Mouse (Mus musculus): ENCODE results near the gene Erfe. TPM values are rescaled to one million over a fixed set of nuclear protein-coding genes. Genes with fewer than 3 reads are reported as not detected.

The Erfe gene
- polyA plus RNA-seq, 1 experiment from 2014 or later = 1.8 TPM

DNA sequence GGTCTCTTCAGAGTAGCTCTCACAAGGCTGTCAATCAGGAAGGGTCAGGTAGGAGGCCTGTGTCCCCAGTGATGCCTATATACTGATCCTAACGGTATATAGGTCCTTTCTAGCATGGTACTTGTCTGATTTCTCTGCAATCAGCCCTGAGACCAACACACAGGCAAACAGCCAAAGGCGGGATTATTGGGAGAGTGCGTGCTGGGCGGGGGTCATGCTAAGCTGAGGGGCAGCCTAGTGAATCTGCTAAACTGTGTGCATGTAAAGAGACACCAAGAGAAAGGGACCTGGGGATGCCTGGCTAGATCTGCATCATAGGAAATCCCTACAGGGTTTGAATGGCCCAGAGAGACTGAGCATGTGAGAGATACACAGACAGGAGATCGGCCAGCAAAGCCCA, 49.1 kb downstream of the Erfe start:
- H3K4me1 ChIP-seq = peaks cover 51% of the 10 kb centered on the region
- no peak for DNase-seq (ENCODE audit: low spot score)
- WGBS = 79% methylated on average over 5 of the region's 5 CpGs

GRCm38 (mm10) chr1:91417991-91418390, 51.8 kb downstream of the Erfe start:
- H3K27me3 ChIP-seq (replicated peaks; ENCODE audit: low read depth, poor library complexity, severe bottlenecking) = peaks cover 9% of the 10 kb centered on the region; the same call in 1 of the 2 replicates
- peaks cover 33% of the 10 kb centered on the region for H3K4me1 ChIP-seq
- no peak for DNase-seq (ENCODE audit: low spot score)
- H3K27ac ChIP-seq (replicated peaks) = no peak overlapping the region
- 85% methylated on average over 1 of the region's 1 CpGs for WGBS
- no peaks in the 10 kb centered on the region for H3K9me3 ChIP-seq
- H3K36me3 ChIP-seq (replicated peaks) = no peaks in the 10 kb centered on the region
- H3K4me3 ChIP-seq = no peak overlapping the region

More for the DNA sequence above, 49.1 kb downstream of the Erfe start:
- Histone ChIP-seq H3K4me3 (no peak overlapping the region), H3K27ac (replicated peaks) (peak overlapping the region; percentile 94), H3K9me3 (no peaks in the 10 kb centered on the region), H3K36me3 (replicated peaks) (peaks cover 16% of the 10 kb centered on the region), H3K27me3 (replicated peaks; ENCODE audit: low read depth, poor library complexity, severe bottlenecking) (peaks cover 23% of the 10 kb centered on the region)

DNA sequence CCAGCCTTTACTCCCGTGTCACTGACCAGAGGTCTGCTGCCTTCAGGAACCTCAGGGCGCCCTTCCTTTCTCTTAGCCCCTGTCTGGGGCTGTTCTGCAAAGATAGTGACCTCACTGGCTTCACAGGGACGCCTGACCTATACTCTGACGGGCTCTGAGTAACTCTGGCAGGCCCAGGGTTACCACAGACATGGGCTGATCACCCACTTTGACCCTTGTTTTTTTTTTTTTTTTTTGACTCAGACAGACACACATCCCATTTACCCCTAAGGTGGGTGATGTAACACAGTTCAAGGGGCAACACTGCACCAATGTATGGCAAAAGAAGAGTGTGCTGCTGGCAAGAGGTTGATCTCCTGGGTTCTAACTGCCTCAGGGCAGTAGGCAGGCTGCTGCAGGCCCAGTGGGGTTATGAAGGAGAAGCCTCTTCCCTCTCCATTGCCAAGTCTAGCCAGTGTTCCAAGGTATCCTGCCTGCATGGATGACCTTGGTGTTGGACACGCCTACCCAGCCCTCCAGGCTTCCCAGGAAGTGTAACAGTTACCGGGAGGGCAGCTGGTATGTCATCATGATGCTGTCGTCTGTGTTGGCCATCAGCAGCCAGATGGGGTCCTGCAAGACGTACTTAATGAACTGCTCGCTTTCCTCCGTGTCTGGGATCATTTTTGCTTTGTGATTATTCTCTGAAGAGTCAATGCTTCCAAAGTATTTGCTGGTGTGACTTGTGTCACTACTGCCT, 53.8 kb downstream of the Erfe start:
- peaks cover 21% of the 10 kb centered on the region for H3K4me1 ChIP-seq
- H3K27me3 ChIP-seq (replicated peaks; ENCODE audit: low read depth, poor library complexity, severe bottlenecking) = peaks cover 4% of the 10 kb centered on the region; the same call in 1 of the 2 replicates
- no peaks in the 10 kb centered on the region for H3K36me3 ChIP-seq (replicated peaks)
- no peak overlapping the region for H3K4me3 ChIP-seq
- DNase-seq (ENCODE audit: low spot score) = no peak
- no peak overlapping the region; the same call in 1 of the 2 replicates for H3K27ac ChIP-seq (replicated peaks)
- WGBS = 69% methylated on average over 10 of the region's 10 CpGs
- H3K9me3 ChIP-seq = no peaks in the 10 kb centered on the region

DNA sequence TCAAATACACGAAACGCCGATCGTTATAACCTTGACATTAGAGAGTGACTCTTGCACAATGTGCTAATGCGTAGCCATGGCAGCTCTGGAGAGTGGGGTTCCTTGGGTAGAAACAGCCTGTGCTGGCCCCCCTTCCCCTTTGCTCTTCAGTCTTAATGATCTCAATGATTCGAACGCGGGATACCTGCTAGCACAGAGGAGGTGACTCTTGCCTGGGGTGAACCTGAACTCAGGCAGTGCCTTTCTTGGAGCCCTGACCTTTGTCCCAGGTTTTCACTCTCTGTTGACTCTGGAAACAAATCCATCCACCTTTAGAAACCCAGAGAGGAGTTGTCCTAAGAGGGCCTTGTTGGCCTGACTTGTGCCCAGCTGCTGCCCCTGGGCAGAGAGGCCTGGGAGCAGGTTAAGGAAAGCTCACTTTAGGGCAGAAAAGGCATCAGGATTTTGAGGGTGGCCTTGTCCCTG, 54.4 kb downstream of the Erfe start:
- Histone ChIP-seq H3K4me3 (no peak overlapping the region), H3K27ac (replicated peaks) (no peak overlapping the region)
- 95% methylated on average over 8 of the region's 8 CpGs for WGBS

More for the DNA sequence above, 54.4 kb downstream of the Erfe start:
- H3K9me3 ChIP-seq = no peaks in the 10 kb centered on the region
- no peaks in the 10 kb centered on the region for H3K27me3 ChIP-seq (replicated peaks; ENCODE audit: low read depth, poor library complexity, severe bottlenecking)
- H3K36me3 ChIP-seq (replicated peaks) = no peaks in the 10 kb centered on the region
- DNase-seq (ENCODE audit: low spot score) = no peak
- peaks cover 17% of the 10 kb centered on the region for H3K4me1 ChIP-seq

Other genes with a start within 250 kb of the Erfe start
- gene Rbm44, start 221.3 kb upstream of the Erfe start, polyA plus RNA-seq (2016; fragmentation: Nextera tagmentation; extraction: Ambion mirVana) = 0.87 and 1.2 TPM in 2 replicates
- 0.47 and 0.61 TPM in 2 replicates for gene Ramp1, start 186.6 kb upstream of the Erfe start, polyA plus RNA-seq (2016; fragmentation: Nextera tagmentation; extraction: Ambion mirVana)
- 87.6 and 100 TPM in 2 replicates for gene Ube2f, start 116.1 kb upstream of the Erfe start, polyA plus RNA-seq (2016; fragmentation: Nextera tagmentation; extraction: Ambion mirVana)
- 16.0 and 16.5 TPM in 2 replicates for gene Scly, start 68.1 kb upstream of the Erfe start, polyA plus RNA-seq (2016; fragmentation: Nextera tagmentation; extraction: Ambion mirVana)
- gene Espnl, start 44.4 kb upstream of the Erfe start, polyA plus RNA-seq (2016; fragmentation: Nextera tagmentation; extraction: Ambion mirVana) = 0.05 and 0.09 TPM in 2 replicates
- gene Klhl30, start 15.4 kb upstream of the Erfe start, polyA plus RNA-seq (2016; fragmentation: Nextera tagmentation; extraction: Ambion mirVana) = 0.21 and 0.22 TPM in 2 replicates
- gene Ilkap, start 32.4 kb downstream of the Erfe start, polyA plus RNA-seq (2016; fragmentation: Nextera tagmentation; extraction: Ambion mirVana) = 175 and 177 TPM in 2 replicates
- gene Hes6, start 47.6 kb downstream of the Erfe start, polyA plus RNA-seq (2016; fragmentation: Nextera tagmentation; extraction: Ambion mirVana) = 136 and 144 TPM in 2 replicates
- gene Per2, start 92.9 kb downstream of the Erfe start, polyA plus RNA-seq (2016; fragmentation: Nextera tagmentation; extraction: Ambion mirVana) = 1.3 and 2.0 TPM in 2 replicates
- 12.4 and 14.1 TPM in 2 replicates for gene Traf3ip1, start 128.2 kb downstream of the Erfe start, polyA plus RNA-seq (2016; fragmentation: Nextera tagmentation; extraction: Ambion mirVana)
- gene Asb1, start 174.1 kb downstream of the Erfe start, polyA plus RNA-seq (2016; fragmentation: Nextera tagmentation; extraction: Ambion mirVana) = 6.5 and 7.3 TPM in 2 replicates